Mouse (Mus musculus) thymus, adult 18-20 months (tissue): ENCODE data around the gene Kmt2e.
A peak's percentile ranks its signal among the peaks of the same experiment; 100 is the strongest.

Source experiments
- DNase-seq, 2 experiments: peaks; one replicate each; pipeline ENCODE4 v3.0.0; 2022; ENCODE audit warnings: mixed read lengths in 2 of 2

Gene Kmt2e

GRCm38 (mm10) chr5:23433720-23434597 is at the start of gene Kmt2e:
Kmt2e (plus strand) TSS chr5:23434441.
- DNase-seq: peak; percentile 86 to 92

- peak in 1 of 2 experiments; percentile 38 for DNase-seq
Measured at GRCm38 (mm10) chr5:23385136-23385535, 49.1 kb upstream of the Kmt2e start.

GRCm38 (mm10) chr5:23385763-23386217 is 48.5 kb upstream of the Kmt2e start:
- DNase-seq: peak in 1 of 2 experiments; percentile 43

GRCm38 (mm10) chr5:23386562-23387312 is 47.5 kb upstream of the Kmt2e start:
- DNase-seq: peak; percentile 93 to 97

- no peak for DNase-seq
Measured at GRCm38 (mm10) chr5:23387313-23387666, 47.0 kb upstream of the Kmt2e start.

- DNase-seq: no peak
Measured at GRCm38 (mm10) chr5:23388091-23388490, 46.1 kb upstream of the Kmt2e start.

GRCm38 (mm10) chr5:23389601-23390305 is 44.5 kb upstream of the Kmt2e start:
- no peak for DNase-seq

GRCm38 (mm10) chr5:23391714-23392113 is 42.5 kb upstream of the Kmt2e start:
- DNase-seq: no peak

GRCm38 (mm10) chr5:23393870-23394269 is 40.4 kb upstream of the Kmt2e start:
- DNase-seq: no peak

GRCm38 (mm10) chr5:23394366-23395145 is 39.7 kb upstream of the Kmt2e start:
- DNase-seq: no peak

GRCm38 (mm10) chr5:23395721-23396120 is 38.5 kb upstream of the Kmt2e start:
- DNase-seq: no peak

- no peak for DNase-seq
Measured at GRCm38 (mm10) chr5:23396756-23397155, 37.5 kb upstream of the Kmt2e start.

GRCm38 (mm10) chr5:23400156-23400555 is 34.1 kb upstream of the Kmt2e start:
- no peak for DNase-seq

- no peak for DNase-seq
Measured at GRCm38 (mm10) chr5:23400868-23401267, 33.4 kb upstream of the Kmt2e start.

- no peak for DNase-seq
Measured at GRCm38 (mm10) chr5:23401368-23401767, 32.9 kb upstream of the Kmt2e start.

- no peak for DNase-seq
Measured at GRCm38 (mm10) chr5:23401999-23402398, 32.2 kb upstream of the Kmt2e start.

GRCm38 (mm10) chr5:23403161-23403560 is 31.1 kb upstream of the Kmt2e start:
- DNase-seq: no peak

GRCm38 (mm10) chr5:23405666-23406404 is 28.4 kb upstream of the Kmt2e start:
- DNase-seq: no peak

- DNase-seq: no peak
Measured at GRCm38 (mm10) chr5:23406405-23406745, 27.9 kb upstream of the Kmt2e start.

- no peak for DNase-seq
Measured at GRCm38 (mm10) chr5:23408106-23408505, 26.1 kb upstream of the Kmt2e start.

GRCm38 (mm10) chr5:23410040-23410717 is 24.1 kb upstream of the Kmt2e start:
- no peak for DNase-seq
